Mouse (Mus musculus): ENCODE data around the gene Car4.

Gene Car4

GRCm38 (mm10) chr11:85003566-85003965 lies 46.0 kb downstream of the Car4 start:
- DNase-seq (ENCODE audit: low spot score) = peak; percentile 57

GRCm38 (mm10) chr11:85013121-85013520 lies 55.5 kb downstream of the Car4 start:
- no peak for DNase-seq (ENCODE audit: low spot score)

Measured in lung, postnatal 25 days (tissue).